Comparison of ENCODE assay signal across 26 mouse cellular contexts in genomic region chr12:90982018-90982417, GRCm38 (mm10).
"Had no signal": no experiment of that assay in that cellular context is flagged by ENCODE, and none has a peak within 500 bp of the region (broad histone marks: within the 10 kb centered on the region; RNA-seq: fewer than 3 reads in every experiment).

No protein-coding gene starts in this region.

- H3K27ac ChIP-seq: heart, embryonic 10.5 days; hindbrain, embryonic 13.5 days; hindbrain, embryonic 15.5 days; hindbrain, postnatal 0 days; kidney, embryonic 15.5 days; kidney, postnatal 0 days; limb, embryonic 10.5 days; limb, embryonic 12.5 days; liver, embryonic 13.5 days; liver, embryonic 15.5 days had no signal

- H3K36me3 ChIP-seq: heart, embryonic 10.5 days; heart, embryonic 12.5 days; hindbrain, embryonic 13.5 days; hindbrain, embryonic 15.5 days; kidney, embryonic 15.5 days; limb, embryonic 10.5 days; limb, embryonic 12.5 days; liver, embryonic 13.5 days; liver, embryonic 15.5 days had no signal

- H3K4me2 ChIP-seq: heart, embryonic 12.5 days; hindbrain, embryonic 13.5 days; hindbrain, embryonic 15.5 days; kidney, embryonic 15.5 days; limb, embryonic 12.5 days; liver, embryonic 11.5 days; liver, embryonic 13.5 days; liver, embryonic 15.5 days had no signal

- H3K4me1 ChIP-seq: heart, embryonic 10.5 days; heart, embryonic 12.5 days; hindbrain, embryonic 15.5 days; kidney, embryonic 15.5 days; limb, embryonic 10.5 days; limb, embryonic 12.5 days; liver, embryonic 13.5 days; liver, embryonic 15.5 days had no signal

- H3K9ac ChIP-seq: heart, embryonic 12.5 days; hindbrain, embryonic 13.5 days; hindbrain, embryonic 15.5 days; kidney, embryonic 15.5 days; limb, embryonic 12.5 days; liver, embryonic 13.5 days; liver, embryonic 15.5 days; liver, postnatal 0 days had no signal

- H3K27me3 ChIP-seq: heart, embryonic 12.5 days; hindbrain, embryonic 13.5 days; hindbrain, embryonic 15.5 days; kidney, embryonic 15.5 days; limb, embryonic 12.5 days; liver, embryonic 13.5 days; liver, embryonic 15.5 days had no signal

- DNase-seq: gastrocnemius, postnatal 14 days; gastrocnemius, postnatal 36 days; heart, adult 18-20 months; heart, postnatal 10 days; heart, postnatal 36 days; kidney, adult 11 months; kidney, adult 2 months; kidney, adult 9 months; kidney, postnatal 14 days; kidney, postnatal 36 days; layer of hippocampus, adult 9-11 months; layer of hippocampus, postnatal 36 days; liver; liver, embryonic 13.5 days; liver, postnatal 0 days had no signal

- H3K4me3 ChIP-seq: heart, embryonic 10.5 days; heart, embryonic 12.5 days; hindbrain, embryonic 13.5 days; hindbrain, embryonic 15.5 days; kidney, embryonic 15.5 days; limb, embryonic 10.5 days; limb, embryonic 12.5 days; liver, embryonic 13.5 days; liver, embryonic 15.5 days had no signal

- ATAC-seq: hindbrain, postnatal 0 days; liver, postnatal 0 days had no signal

- H3K9me3 ChIP-seq: heart, embryonic 10.5 days; heart, embryonic 12.5 days; hindbrain, embryonic 13.5 days; hindbrain, embryonic 15.5 days; kidney, embryonic 15.5 days; limb, embryonic 10.5 days; limb, embryonic 12.5 days; liver, embryonic 13.5 days; liver, embryonic 15.5 days had no signal
